Mouse (Mus musculus) heart, postnatal 10 days (tissue): ENCODE results near the gene Lamb3. TPM values are rescaled to one million over a fixed set of nuclear protein-coding genes. Genes with fewer than 3 reads are reported as not detected.

Source experiments
- DNase-seq, 2 experiments: peaks; one replicate each; pipeline ENCODE4 v3.0.0; 2021
- intact Hi-C: fragments of 180-260 bp; cut with DNase I; formaldehyde crosslinking; loops from one replicate; pipeline ENCODE4 v1.15.1; 2025
- total RNA-seq, 2 experiments: library from RNA; stranded (reverse); gene quantifications; 2 replicates each; pipeline ENCODE4 v1.2.3; 2021

The Lamb3 gene
- total RNA-seq, 2 experiments from 2014 or later: 9.0 to 12.2 TPM

- DNase-seq: peak in 1 of 2 experiments; percentile 26
- intact Hi-C loops: loop anchor here (10.0 kb wide), 1 partner anchor 194 kb away; no protein-coding TSS in a partner anchor
Observed at GRCm38 (mm10) chr1:193198312-193198711, 9.2 kb upstream of the Lamb3 start.

GRCm38 (mm10) chr1:193200640-193201382 is 6.7 kb upstream of the Lamb3 start:
- intact Hi-C loops: no loop called here
- no peak for DNase-seq

GRCm38 (mm10) chr1:193201383-193201778 is 6.1 kb upstream of the Lamb3 start, which contains the start of gene Traf3ip3:
TSS of gene Traf3ip3 (minus strand) at chr1:193201703.
- intact Hi-C loops: no loop called here
- peak; percentile 18 to 37 for DNase-seq

- DNase-seq: no peak
- intact Hi-C loops: no loop called here
Observed at GRCm38 (mm10) chr1:193203821-193204220, 3.7 kb upstream of the Lamb3 start.

- intact Hi-C loops: loop anchor here (5.0 kb wide), 1 partner anchor 172 kb away; no protein-coding TSS in a partner anchor
- no peak for DNase-seq
Observed at GRCm38 (mm10) chr1:193205431-193205830, 2.1 kb upstream of the Lamb3 start.

- DNase-seq: peak; percentile 65 to 68
Observed at GRCm38 (mm10) chr1:193208178-193208577, 679 bp downstream of the Lamb3 start.

GRCm38 (mm10) chr1:193211371-193211770 is 3.9 kb downstream of the Lamb3 start:
- intact Hi-C loops: no loop called here
- DNase-seq: peak; percentile 34 to 42

More at GRCm38 (mm10) chr1:193208178-193208577, 679 bp downstream of the Lamb3 start:
- intact Hi-C loops: loop anchor here (1.0 to 5.0 kb wide), 3 partner anchors 47 to 169 kb away; no protein-coding TSS in a partner anchor

GRCm38 (mm10) chr1:193214053-193214452 is 6.6 kb downstream of the Lamb3 start:
- no peak for DNase-seq
- intact Hi-C loops: no loop called here

- DNase-seq: no peak
- intact Hi-C loops: no loop called here
Observed at GRCm38 (mm10) chr1:193216000-193216399, 8.5 kb downstream of the Lamb3 start.

- no peak for DNase-seq
- intact Hi-C loops: no loop called here
Observed at GRCm38 (mm10) chr1:193220408-193220807, 12.9 kb downstream of the Lamb3 start.

- DNase-seq: no peak
- intact Hi-C loops: no loop called here
Observed at GRCm38 (mm10) chr1:193225531-193225930, 18.0 kb downstream of the Lamb3 start.

GRCm38 (mm10) chr1:193226114-193226513 is 18.6 kb downstream of the Lamb3 start:
- intact Hi-C loops: no loop called here
- DNase-seq: no peak

GRCm38 (mm10) chr1:193226724-193227522 is 19.4 kb downstream of the Lamb3 start:
- intact Hi-C loops: no loop called here
- no peak for DNase-seq

GRCm38 (mm10) chr1:193227537-193227936 is 20.0 kb downstream of the Lamb3 start:
- intact Hi-C loops: no loop called here

GRCm38 (mm10) chr1:193229570-193229969 is 22.1 kb downstream of the Lamb3 start:
- intact Hi-C loops: no loop called here
- no peak for DNase-seq

More at GRCm38 (mm10) chr1:193227537-193227936, 20.0 kb downstream of the Lamb3 start:
- DNase-seq: no peak

- intact Hi-C loops: no loop called here
- DNase-seq: no peak
Observed at GRCm38 (mm10) chr1:193230531-193230930, 23.0 kb downstream of the Lamb3 start.

GRCm38 (mm10) chr1:193230935-193231334 is 23.4 kb downstream of the Lamb3 start:
- DNase-seq: no peak
- intact Hi-C loops: no loop called here

- DNase-seq: no peak
- intact Hi-C loops: no loop called here
Observed at GRCm38 (mm10) chr1:193232732-193233131, 25.2 kb downstream of the Lamb3 start.

- no peak for DNase-seq
- intact Hi-C loops: no loop called here
Observed at GRCm38 (mm10) chr1:193234130-193234645, 26.7 kb downstream of the Lamb3 start.

GRCm38 (mm10) chr1:193234930-193235329 is 27.4 kb downstream of the Lamb3 start:
- DNase-seq: no peak
- intact Hi-C loops: no loop called here

GRCm38 (mm10) chr1:193238426-193238825 is 30.9 kb downstream of the Lamb3 start:
- intact Hi-C loops: no loop called here
- no peak for DNase-seq
